Mouse (Mus musculus) urinary bladder, adult 2 months (tissue): Measurements from ENCODE around the gene Hip1. TPM values are rescaled to one million over a fixed set of nuclear protein-coding genes. Genes with fewer than 3 reads are reported as not detected.
A peak's percentile ranks its signal among the peaks of the same experiment; 100 is the strongest.

ENCODE experiments used
- DNase-seq: peaks from one replicate; pipeline ENCODE4 v3.0.0; 2022; ENCODE audit warnings: low spot score
- polyA plus RNA-seq: library from polyadenylated mRNA; depleted of rRNA; stranded (reverse); fragments of >200 nt; gene quantifications from 2 replicates; pipeline ENCODE4 v1.2.3, GENCODE M21; 2012; rRNA removed

Hip1 gene
- 25.3 and 33.6 TPM in 2 replicates for polyA plus RNA-seq

DNA sequence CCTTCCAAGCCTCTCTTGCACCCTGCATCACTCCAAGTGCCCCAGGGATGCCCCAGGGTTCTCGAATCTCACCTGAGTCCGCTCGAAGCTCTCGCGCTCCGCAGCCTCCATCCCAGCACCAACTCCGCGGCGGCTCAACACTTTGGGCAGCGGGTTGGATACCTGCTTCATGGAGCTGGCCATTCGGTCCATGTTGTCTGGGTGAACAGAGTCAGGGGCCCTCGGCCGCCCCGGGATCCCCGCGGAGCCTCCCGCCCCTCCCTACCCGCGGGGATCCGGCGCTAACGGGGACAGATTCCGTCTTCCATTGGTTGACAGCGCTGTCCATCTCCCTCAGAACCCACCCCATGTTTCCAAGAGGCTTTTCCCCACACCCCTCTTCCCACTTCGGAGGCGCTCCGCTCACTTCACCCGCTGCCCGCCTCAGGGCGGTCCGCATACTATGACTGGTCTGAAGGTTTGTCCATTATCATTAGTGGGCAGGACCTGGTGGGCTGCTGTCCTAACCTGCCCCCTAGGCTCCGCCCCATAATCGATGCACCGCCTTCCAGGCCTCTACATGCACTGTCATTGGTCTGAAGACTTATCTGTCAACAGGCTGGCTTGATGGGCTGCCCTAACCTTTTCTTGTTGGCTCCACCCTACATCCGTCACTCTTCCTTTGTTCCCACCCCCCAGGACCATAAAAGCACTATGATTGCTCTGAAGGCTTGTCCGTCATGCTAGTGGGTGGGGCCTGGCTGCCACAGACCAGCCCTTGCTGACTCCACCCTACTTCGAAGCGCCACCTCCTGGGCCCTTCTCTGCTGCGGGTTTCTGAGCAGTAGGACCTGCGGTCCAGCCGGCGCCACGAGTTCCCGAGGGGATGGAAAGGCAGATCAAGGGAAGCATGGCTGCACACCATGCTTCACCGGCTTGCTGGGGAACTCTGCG, at the start of gene Hip1:
Gene Hip1, minus strand, starts transcription at position 256 of the 933 bp plus-strand sequence.
- DNase-seq, result peak; percentile 87

DNA sequence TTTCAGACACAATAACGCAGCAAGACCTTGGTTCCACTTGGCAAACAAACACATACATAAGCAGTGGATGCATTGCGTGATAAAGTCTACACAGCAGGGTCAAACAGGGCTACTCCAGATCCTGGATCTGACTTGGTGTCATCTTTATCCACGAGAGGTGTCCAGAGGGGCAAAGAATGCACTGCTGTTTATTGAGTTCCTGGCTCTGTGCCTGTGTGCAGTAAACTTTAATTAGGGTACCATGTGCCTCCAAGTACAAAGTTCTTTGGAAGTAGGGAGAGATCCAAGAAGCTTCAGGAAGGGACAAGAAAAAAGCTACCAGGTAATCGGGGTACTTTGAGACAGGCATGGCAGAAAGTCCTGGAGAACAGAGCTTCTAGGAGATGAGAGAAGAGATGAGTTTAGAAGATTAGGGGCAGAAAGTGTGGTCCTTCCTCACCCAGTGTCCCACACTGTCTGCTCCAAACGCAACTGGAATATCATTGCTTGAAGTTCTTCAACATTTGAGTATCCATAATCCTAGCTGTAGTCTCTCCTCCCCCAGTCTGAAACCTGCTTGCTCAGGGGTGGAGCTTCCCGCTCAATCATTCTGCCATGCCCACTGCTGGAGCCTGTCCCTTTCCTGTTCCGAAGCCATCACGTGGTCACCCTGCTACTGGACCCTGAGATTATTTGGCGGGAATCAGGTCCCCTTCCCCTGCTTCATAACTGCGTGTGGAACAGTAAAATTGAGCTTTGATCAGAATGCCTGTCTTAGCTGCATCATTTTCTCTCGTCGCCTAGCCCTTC, 45.3 kb upstream of the Hip1 start:
- no peak for DNase-seq

DNA sequence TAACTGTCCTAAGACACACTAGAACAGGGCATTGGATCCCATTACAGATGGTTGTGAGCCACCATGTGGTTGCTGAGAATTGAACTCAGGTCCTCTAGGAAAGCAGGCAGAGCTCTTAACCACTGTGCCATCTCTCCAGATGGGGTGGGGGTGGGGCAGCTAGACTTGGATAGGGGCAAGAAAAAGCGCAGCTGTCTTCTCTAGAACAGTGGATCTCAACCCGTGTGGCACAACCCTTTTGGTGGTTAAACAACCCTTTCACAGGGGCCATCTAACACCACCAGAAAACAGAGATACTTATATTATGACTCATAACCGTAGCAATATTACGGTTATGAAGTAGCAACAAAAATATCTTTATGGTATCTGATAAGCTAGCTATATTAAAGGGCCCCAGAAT, 42.8 kb upstream of the Hip1 start:
- DNase-seq, result no peak

DNA sequence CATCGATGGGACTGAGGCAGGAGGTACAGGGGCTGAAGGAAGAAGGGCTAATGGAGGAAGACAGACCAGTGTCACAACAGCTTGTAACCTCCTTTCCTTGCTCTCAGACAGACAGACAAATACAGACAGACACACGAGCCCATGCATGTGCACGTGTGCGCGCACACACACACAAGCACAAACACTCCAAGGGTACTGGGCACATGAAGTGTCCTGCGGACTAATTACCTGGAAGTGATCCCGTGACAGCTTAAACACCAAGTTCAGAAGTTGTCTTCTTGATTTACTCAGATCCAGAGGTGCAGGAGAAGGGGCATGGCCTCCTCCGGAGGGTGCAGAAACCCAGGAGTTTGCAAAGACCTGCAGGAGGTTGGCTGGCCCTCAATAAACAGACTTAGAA, 40.8 kb upstream of the Hip1 start:
- DNase-seq, result no peak

DNA sequence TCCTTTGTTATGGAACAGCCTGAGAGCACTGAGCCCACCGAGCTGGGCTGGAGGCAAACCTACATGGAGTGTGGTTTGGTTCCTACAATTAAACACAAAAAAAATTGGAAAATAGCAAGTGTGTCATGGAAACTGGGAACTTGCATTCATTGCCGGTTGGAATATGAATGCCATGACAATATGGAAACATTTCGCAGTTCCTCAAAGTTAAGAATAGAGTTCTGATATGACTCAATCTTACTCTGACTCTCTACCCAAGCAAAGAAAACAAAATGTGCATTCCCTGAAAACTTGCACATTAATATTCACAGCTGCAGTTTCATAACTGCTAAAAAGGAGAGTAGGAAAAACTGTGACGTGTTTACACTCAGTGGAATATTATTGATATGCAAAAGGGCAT, 37.4 kb upstream of the Hip1 start:
- no peak for DNase-seq

DNA sequence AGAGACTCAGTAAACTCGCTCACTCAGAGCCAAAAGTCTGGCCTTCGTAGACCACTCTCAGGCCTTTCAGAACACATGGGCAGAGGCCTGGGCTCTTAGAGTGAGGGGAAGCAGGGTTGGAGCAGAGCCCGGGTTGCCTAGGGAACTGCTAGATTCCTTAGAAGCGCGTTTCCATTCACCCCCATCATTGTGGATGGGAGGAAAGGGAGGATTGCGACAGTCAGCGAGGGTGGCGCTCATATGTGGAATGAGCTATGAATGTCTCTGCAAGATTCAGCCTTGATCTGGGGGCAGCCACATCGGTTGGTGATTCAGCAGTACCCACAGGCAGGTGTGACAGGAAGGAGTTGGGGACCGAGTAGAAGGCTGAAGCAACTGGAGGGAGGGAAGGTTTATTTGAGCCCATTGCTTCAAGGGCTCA, 34.4 kb upstream of the Hip1 start:
- no peak for DNase-seq

DNA sequence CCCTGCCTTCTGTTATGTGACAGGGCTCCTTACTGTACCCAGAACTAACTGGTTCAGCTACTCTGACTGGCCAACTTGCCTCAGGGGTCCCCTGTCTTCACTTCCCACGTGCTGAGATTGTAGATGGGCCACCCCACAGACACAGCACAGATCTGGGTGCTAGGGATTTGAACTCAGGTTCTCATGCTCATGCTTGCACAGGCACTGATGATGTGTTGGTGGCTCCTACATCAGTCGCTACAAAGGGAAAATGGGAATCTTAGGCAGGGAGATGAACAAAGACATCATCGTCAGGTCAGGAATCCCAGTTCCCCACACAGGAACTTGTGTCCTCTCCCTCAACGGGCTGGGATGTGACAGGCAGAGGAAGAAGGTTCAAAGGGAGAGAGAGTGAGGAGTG, 31.1 kb upstream of the Hip1 start:
- no peak for DNase-seq

DNA sequence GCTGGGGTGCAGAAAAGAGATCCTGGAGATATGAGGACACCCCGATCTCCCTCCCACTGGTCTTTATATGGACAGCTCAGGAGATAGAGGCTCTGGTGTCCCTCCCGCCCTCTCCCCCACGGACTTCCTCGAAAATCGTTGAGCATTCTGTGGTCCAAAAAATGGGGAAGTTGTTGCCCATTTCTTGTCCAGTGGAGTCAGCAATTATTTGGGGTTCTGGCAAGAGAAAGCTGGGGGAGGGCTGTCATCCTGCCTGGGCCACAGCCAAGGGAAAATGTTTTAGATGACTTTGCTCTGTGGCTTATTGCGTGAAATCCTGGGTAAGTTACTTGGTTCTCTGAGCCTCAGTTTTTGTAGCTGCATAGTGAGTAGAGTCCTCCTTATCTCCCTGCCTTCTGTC, 28.1 kb upstream of the Hip1 start, which contains the start of gene Ccl24:
Gene Ccl24, minus strand, starts transcription at position 44 of the 400 bp plus-strand sequence.
- no peak for DNase-seq

DNA sequence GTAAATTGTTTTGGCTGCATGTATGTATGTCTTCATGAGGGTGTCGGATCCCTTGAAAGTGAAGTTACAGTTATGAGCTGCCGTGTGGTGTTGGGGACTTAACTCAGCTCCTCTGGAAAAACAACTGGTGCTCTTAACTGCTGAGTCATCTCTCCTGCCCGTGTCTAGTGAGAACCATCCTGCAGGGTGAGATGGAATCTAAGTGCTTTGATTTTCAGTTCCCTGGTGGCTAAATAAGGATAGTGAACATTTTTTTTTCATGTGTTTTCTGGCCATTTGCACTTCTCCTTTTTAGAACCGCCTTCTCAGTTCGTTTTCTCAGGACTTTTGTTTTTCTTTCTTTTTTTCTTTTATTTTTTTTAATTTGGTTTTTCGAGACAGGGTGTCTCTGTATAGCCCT, 23.8 kb upstream of the Hip1 start:
- no peak for DNase-seq

DNA sequence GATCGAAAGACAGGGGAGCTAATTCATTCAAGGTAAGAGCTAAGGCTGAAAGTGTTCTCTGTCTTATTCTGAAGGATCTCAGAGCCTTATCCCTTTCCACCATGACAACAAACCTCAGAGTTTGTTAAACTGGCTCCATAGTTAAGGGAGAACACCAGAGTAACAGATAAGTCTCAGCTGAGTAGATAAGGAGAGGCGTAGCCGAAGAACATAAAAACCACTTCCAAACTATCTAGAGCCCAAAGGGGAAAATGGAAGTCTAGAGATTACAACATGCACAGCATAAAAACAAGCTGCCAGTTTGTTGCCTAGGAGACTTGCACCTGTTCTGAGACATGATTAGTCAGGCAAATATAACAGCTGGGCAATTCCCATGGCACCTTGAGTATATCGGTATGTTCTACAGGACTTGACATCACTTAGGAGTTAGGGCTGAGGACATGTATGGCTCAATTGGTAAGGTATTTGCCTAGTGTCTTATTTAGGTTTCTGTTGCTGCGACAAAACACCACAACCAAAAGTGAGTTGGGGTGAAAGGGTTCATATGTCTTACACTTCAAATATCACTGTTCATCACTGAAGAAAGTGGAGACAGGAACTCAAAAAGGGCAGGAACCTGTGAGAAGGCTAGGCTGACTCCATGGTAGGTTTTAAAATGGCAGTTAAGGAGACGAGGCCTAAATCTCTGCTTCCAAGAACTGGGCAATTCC, 22.8 kb upstream of the Hip1 start:
- DNase-seq, result no peak

DNA sequence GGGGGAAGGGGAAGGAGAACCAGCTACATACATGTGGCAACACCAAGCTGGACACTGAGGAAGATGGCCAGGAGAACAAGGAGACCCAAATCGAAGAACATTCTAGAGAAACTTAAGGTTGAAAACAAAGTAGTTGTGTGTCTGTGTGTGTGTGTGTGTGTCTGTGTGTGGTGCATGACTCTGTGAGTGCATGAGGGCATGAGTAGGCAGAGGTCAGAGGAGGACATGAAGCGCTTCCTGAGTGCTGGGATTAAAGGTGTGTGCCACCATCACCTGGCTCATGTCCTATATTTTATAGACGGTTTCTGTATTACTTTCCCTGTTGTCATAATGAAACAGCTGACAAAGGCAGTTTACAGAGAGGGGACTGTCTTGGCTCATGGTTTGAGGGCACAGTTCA, 18.5 kb upstream of the Hip1 start, which contains the start of gene Ccl26:
Gene Ccl26, minus strand, starts transcription at position 101 of the 400 bp plus-strand sequence.
- no peak for DNase-seq

DNA sequence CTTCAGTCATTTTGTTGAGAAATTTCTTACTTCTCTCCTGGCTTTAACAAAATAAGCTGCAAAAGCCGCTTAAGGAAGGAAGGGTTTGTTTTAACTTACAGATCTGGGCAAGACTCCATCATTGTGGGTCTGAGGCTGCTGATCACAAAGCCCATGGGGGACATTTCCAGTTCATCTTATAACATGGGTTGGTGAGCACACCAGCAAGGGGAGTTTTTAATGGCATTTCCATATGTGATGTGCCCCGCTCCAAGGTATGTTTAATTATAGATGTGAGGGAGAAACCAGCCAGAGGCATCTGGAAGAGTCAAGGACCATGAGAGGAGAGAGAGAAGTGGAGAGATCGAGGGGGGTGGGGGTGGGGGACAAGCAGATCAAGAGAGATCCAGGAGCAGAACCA, 12.8 kb upstream of the Hip1 start:
- DNase-seq, result no peak

DNA sequence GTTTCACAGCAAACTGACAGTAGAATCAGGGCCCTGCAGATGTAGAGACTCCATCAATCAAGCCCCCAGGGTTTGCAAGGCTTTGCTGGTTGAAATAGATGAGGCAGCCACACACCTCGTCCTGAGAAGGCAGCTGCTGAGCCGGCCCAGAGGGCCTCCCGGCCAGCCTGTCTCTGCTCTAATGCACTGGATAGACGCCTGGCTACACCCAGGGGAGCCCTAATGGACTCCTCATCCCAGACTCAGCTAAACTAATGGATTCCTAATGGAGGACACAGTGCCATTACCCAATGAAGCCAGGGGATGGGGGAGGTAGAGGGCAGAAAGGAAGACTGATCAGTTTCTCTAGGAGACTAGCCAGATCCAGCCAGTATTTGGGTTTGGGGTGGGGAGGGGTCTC, 12.1 kb upstream of the Hip1 start:
- DNase-seq, result no peak

DNA sequence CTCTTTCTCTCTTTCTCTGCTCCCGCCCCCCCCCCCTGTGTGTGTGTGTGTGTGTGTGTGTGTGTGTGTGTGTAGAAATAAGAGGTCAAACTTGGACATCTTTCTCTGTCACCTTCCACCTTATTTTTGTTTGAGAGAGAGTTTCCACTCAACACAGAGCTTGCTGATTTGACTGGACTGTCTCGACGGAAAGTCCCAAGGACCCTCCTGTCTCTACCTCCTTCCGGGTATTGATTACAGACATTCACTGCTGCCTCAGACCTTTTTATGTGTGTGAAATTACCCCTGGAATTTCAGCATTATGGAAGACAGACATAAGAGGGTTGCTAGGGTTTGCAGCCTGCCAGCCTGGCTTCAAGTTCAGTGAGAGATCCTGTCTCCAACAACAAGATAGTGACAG, 11.3 kb upstream of the Hip1 start:
- no peak for DNase-seq

DNA sequence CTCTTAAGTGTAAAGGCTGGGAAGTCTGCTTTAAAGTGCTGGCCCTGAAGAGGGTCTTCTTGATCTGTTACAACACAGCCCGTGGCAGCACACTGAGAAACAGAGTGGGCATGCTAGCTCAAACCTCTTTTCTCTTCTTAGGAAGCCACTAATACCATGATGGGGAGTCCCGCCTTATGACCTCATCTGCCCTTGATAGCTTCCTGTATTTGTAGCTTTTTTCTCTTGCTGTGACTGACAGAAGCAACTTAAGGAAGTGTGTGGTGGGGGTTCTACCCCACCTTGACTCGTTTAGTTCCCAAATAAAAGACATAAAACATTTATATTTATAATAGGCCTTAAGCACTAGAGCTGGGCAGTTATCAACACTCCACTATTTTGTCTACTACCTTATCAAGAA, 6.7 kb upstream of the Hip1 start:
- DNase-seq, result no peak

DNA sequence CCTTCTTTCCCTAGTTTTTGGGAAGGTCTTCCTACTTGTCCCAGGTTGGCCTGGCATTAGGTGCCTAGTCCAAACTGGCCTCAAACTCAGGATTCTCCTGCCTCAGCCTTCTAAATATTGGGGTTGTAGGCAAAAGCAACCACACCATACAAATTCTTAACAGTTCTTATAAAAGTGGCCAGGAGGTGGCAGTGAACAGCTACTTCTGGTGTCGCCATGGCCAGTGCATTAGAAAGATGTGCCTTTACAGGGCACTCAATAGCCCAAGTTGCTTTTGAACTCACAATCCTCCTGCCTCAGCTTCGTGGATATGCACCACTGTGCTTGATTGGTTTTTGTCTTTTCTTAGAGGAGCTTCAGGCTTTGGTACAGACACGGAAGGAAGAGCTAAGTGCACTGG, 6.0 kb upstream of the Hip1 start:
- DNase-seq, result no peak

DNA sequence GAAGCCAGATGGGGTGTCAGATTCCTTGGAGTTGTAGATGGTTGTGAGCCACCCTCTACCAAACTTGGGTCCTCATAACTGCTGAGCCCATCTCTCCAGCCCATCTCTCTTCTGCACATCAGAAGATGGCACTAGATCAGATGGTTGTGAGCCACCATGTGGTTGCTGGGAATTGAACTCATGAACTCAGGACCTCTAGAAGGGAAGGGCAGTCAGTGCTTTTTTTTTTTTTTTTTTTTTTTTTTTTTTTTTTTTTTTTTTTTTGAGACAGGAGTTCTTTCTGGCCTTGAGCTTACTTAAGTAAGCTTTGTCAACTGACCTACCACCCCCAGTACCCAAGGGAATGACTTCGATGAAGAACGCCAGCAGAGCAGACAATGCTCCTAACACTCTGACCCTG, 3.1 kb upstream of the Hip1 start:
- no peak for DNase-seq

DNA sequence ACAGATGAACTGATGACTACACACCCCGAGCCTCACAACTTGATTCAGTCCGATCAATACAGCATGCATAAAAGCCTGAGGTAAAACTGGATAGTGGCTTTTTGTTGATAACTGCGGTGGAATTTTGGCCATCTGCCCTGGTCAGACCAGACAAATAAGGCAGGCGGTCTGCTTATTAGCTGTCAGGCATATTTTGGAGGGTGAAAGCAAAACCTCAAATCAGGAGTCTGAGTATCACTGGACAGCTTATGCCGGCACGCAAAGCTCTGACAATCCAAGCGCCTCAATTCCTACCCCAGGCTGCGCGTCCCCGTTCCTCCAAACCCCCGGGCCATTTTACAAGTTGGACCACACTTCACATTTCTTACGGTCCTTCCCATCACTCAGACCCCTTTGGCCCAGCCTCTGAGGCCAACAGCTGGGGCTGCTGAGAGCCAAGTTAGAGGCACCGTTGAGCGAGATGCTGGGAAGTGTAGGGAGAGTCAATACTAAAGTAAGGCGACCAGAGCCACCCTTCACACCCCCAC, 825 bp downstream of the Hip1 start:
- DNase-seq, result no peak

DNA sequence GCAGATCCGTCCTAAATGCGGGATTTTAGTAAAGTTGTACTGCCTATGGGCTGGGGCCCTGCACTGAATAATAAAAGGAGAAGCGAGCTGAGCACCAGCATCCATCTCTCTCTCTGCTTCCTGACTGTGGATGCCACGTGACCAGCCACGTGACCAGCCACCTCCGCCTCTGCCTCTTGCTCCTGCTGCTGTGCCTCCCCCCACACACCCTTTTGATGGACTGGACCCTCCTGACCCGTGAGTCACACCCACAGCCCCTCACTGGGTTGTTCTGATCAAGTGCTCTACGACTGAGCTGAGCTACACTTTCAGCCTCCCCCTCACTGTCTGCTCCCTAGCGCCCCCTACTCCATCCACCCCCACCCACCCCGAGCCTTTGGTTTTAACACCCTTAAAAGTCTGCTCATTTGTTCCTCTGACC, 7.1 kb downstream of the Hip1 start:
- DNase-seq, result no peak

DNA sequence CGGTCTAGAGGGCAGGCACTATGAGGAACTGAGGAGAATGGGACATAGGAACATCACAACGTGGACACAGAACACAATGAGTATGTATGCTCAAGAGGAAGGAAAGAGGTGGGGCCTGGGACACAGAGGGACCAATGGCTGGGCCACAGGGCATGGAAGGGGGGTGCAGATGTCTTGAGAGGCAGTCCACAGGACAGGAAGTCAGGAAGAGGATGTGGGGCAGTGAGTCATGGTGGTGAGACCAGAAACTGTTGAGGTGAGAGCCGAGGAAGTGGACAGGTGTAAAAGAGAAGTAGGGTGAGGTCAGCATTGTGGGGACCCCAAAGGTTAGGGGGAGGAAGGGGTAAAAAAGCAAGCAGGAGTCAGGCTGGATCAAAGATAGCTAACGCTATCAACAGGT, 7.6 kb downstream of the Hip1 start:
- DNase-seq, result no peak

DNA sequence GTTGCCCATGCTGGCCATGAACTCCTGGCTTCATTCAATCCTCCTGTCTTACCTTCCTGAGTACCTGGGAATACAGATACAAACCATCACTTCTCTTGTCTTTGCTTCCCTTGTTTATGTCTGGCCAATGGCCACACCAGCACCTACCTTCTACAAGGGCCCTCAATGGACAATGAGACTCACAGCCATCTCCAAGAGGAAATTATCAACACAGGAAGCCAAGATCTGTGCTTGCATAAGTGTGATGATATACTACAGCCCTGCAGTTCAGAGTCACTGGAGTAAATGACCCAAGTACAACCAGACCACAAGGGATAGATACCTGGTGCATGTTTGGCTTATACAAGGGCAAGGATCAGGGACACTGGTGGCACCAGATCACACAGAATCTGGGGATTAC, 9.1 kb downstream of the Hip1 start:
- DNase-seq, result no peak

DNA sequence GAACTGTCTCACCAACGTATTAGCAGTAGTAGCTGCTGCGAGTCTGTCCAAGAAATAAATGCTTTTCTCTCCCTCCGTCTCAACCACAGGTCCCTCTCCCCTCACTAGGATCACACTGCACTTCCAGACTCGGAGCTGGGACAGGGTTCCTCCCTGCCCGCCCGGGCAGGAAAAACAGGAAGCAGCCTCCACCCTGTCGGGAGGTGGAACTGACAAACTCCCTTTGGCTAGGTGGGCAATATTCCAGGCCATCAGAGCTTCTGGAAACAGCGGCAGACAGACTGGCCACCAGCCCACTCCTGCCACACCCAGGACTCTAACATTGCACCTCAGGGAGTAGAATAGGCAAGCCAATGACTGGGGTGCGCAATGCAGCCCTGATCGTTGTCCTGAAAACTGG, 11.5 kb downstream of the Hip1 start:
- no peak for DNase-seq
